Mouse (Mus musculus): ENCODE data around the gene Drd3. TPM values are rescaled to one million over a fixed set of nuclear protein-coding genes. Genes with fewer than 3 reads are reported as not detected.

Gene Drd3
- total and polyA plus RNA-seq, 3 experiments, result not detected

GRCm38 (mm10) chr16:43752900-43753299 is 926 bp upstream of the Drd3 start:
- Histone ChIP-seq H3K4me3 (replicated peaks in 1 of 3; ENCODE audit: low read depth in 2 of 3, low read length in 2 of 3, poor library complexity in 1 of 3) (no peak overlapping the region), H3K36me3 (replicated peaks in 1 of 2; ENCODE audit: control insufficient read depth in 1 of 2, insufficient read depth in 1 of 2, low read length in 1 of 2) (no peaks in the 10 kb centered on the region), H3K79me2 (replicated peaks; ENCODE audit: control insufficient read depth, extremely low read depth, insufficient read depth, poor library complexity, severe bottlenecking) (no peaks in the 10 kb centered on the region), H3K4me2 (ENCODE audit: insufficient read depth, low read depth, poor library complexity, severe bottlenecking) (no peak overlapping the region), H3K4me1 (ENCODE audit: control insufficient read depth in 1 of 2, insufficient read depth in 2 of 2) (no peaks in the 10 kb centered on the region; a peak in 1 of 4 replicates), H3K9me3 (replicated peaks; ENCODE audit: low read length) (no peaks in the 10 kb centered on the region), H3K27me3 (replicated peaks) (no peaks in the 10 kb centered on the region), H3K9ac (ENCODE audit: insufficient read depth, low read depth) (no peak overlapping the region), H3K27ac (ENCODE audit: insufficient read depth, low read depth) (no peak overlapping the region)
- in situ Hi-C loops (cut with MboI; ENCODE audit: low pct_ligation_motif_present, low pct_unique_long_range_greater_than_20kb, low sequenced_read_pairs) (no loop called here), dilution Hi-C loops (cut with MboI; ENCODE audit: extremely low pct_ligation_motif_present, extremely low pct_unique_long_range_greater_than_20kb, low sequenced_read_pairs) (no loop called here)
- peak; percentile 45 for DNase-seq (ENCODE audit: extremely low read depth)
- TF ChIP-seq MAFK (IDR thresholded peaks at IDR 0.05; ENCODE audit: insufficient replicate concordance, low read length) (0 out of 2 replicates have a peak, but pooled peaks have one; percentile 8), MXI1 (IDR thresholded peaks at IDR 0.05; ENCODE audit: low read depth, low read length) (no peak), USF2 (conservative IDR thresholded peaks at IDR 0.05; ENCODE audit: low read depth, low read length) (no peak), RAD21 (IDR thresholded peaks at IDR 0.05; ENCODE audit: low read depth, low read length) (peak; percentile 20), TBP (conservative IDR thresholded peaks at IDR 0.05; ENCODE audit: low read depth, low read length) (no peak), UBTF (IDR thresholded peaks at IDR 0.05; ENCODE audit: low read depth, low read length) (no peak), JUND (conservative IDR thresholded peaks at IDR 0.05; ENCODE audit: low read depth, low read length) (0 out of 2 replicates have a peak, but pooled peaks have one; percentile 17), CHD1 (IDR thresholded peaks at IDR 0.05; ENCODE audit: low read depth, low read length) (no peak), CTCF (conservative IDR thresholded peaks at IDR 0.05 in 1 of 2, IDR thresholded peaks at IDR 0.05 in 1 of 2; ENCODE audit: low read depth in 2 of 2, low read length in 2 of 2) (peak; percentile 54 to 75), NELFE (IDR thresholded peaks at IDR 0.05; ENCODE audit: low read depth, low read length) (peak; percentile 39; the same call in 1 of the 2 replicates), ZMIZ1 (IDR thresholded peaks at IDR 0.05; ENCODE audit: low read depth, low read length) (no peak), JUN (IDR thresholded peaks at IDR 0.05; ENCODE audit: insufficient read depth, low read depth, low read length) (no peak), KAT2A (IDR thresholded peaks at IDR 0.05; ENCODE audit: insufficient replicate concordance, low read length) (no peak), SMC3 (IDR thresholded peaks at IDR 0.05; ENCODE audit: low read depth, low read length) (peak; percentile 53), POLR2A (IDR thresholded peaks at IDR 0.05; ENCODE audit: low read depth, low read length) (no peak), IRF4 (IDR thresholded peaks at IDR 0.05; ENCODE audit: low read depth, low read length) (no peak), MYC (IDR thresholded peaks at IDR 0.05; ENCODE audit: low read depth, low read length) (peak; percentile 58; the same call in 1 of the 2 replicates), TCF12 (IDR thresholded peaks at IDR 0.05; ENCODE audit: low read depth, low read length) (0 out of 2 replicates have a peak, but pooled peaks have one; percentile 35), CHD2 (IDR thresholded peaks at IDR 0.05; ENCODE audit: low read length) (no peak), HCFC1 (IDR thresholded peaks at IDR 0.05; ENCODE audit: low read depth, low read length) (peak; percentile 40), ZKSCAN1 (IDR thresholded peaks at IDR 0.05; ENCODE audit: borderline replicate concordance, low read depth, low read length) (no peak), POLR2AphosphoS2 (IDR thresholded peaks at IDR 0.05; ENCODE audit: low read depth, low read length) (no peak), EP300 (IDR thresholded peaks at IDR 0.05; ENCODE audit: low read length) (no peak; the same call in 1 of the 2 replicates), MAZ (IDR thresholded peaks at IDR 0.05; ENCODE audit: low read depth, low read length) (no peak), BHLHE40 (IDR thresholded peaks at IDR 0.05; ENCODE audit: low read depth, low read length) (no peak), GABPA (IDR thresholded peaks at IDR 0.05; ENCODE audit: insufficient replicate concordance, low read depth, low read length) (no peak)

Data from CH12.LX (cell line).